ENCODE assay signal across 10 mouse cellular contexts in genomic region chr4:87461181-87461912, GRCm38 (mm10).
A peak's percentile ranks its signal among the peaks of the same experiment; 100 is the strongest.
DNase-seq lines count a peak whose midpoint lies in the region; ATAC-seq and TF ChIP-seq lines count a peak whose summit lies in the region.
"Had no signal": no experiment of that assay in that cellular context is flagged by ENCODE, and none has a peak within 500 bp of the region (broad histone marks: within the 10 kb centered on the region; RNA-seq: fewer than 3 reads in every experiment).

No protein-coding gene starts in this region.

- H3K4me1 ChIP-seq in stomach, postnatal 0 days (replicated peaks; ENCODE audit: control insufficient read depth, insufficient read depth), result no peaks in the 10 kb centered on the region
- no peaks in the 10 kb centered on the region for H3K4me1 ChIP-seq in liver, postnatal 0 days (ENCODE audit: insufficient read depth)

- peak; percentile 43; the same call in 1 of the 2 replicates for ATAC-seq in cerebellum, adult (ENCODE audit: insufficient number of reproducible peaks, low FRiP score, low TSS enrichment)
- no peak for ATAC-seq in stomach, postnatal 0 days (ENCODE audit: low FRiP score, low TSS enrichment)
- no peak for ATAC-seq in liver, postnatal 0 days
- ATAC-seq: activated CD4-positive, CD25-positive, alpha-beta regulatory T cell, adult 4 months had no signal

- no peak for TF ChIP-seq CTCF in stomach, postnatal 0 days (IDR thresholded peaks at IDR 0.05; ENCODE audit: low read depth)
- no peak for TF ChIP-seq CTCF in liver, postnatal 0 days (IDR thresholded peaks at IDR 0.05; ENCODE audit: low read depth)

- no peak overlapping the region for H3K9ac ChIP-seq in stomach, postnatal 0 days (ENCODE audit: low read length)
- H3K9ac ChIP-seq in liver, postnatal 0 days (replicated peaks), result no peak overlapping the region

- no peak for DNase-seq in cerebellum, adult 11 months
- DNase-seq in retina, postnatal 1 day, result peak; percentile 51
- no peak for DNase-seq in retina, embryonic 14.5 days (ENCODE audit: low spot score)
- DNase-seq in layer of hippocampus, postnatal 14 days (ENCODE audit: low spot score in 2 of 2), result peak; percentile 39 to 65
- DNase-seq in stomach, postnatal 0 days (ENCODE audit: low spot score), result peak; percentile 15
- no peak for DNase-seq in spleen, postnatal 14 days (ENCODE audit: low spot score in 2 of 2)
- DNase-seq in liver, postnatal 0 days, result no peak

- WGBS in stomach, postnatal 0 days, result 45% methylated on average over 7 of the region's 7 CpGs
- 73% methylated on average over 7 of the region's 7 CpGs for WGBS in liver, postnatal 0 days (ENCODE audit: insufficient replicate concordance)

- TF ChIP-seq EP300 in stomach, postnatal 0 days (optimal IDR thresholded peaks at IDR 0.05), result no peak
- TF ChIP-seq EP300 in liver, postnatal 0 days (IDR thresholded peaks at IDR 0.05; ENCODE audit: low read depth), result no peak

- no peaks in the 10 kb centered on the region for H3K9me3 ChIP-seq in stomach, postnatal 0 days (ENCODE audit: control insufficient read depth, low read length)
- no peaks in the 10 kb centered on the region for H3K9me3 ChIP-seq in liver, postnatal 0 days (ENCODE audit: low read length)

- H3K27me3 ChIP-seq in stomach, postnatal 0 days (ENCODE audit: control insufficient read depth, insufficient read depth, low read length), result no peaks in the 10 kb centered on the region
- H3K27me3 ChIP-seq in liver, postnatal 0 days (ENCODE audit: insufficient read depth, low read length), result no peaks in the 10 kb centered on the region

- H3K4me3 ChIP-seq in stomach, postnatal 0 days (ENCODE audit: low read depth, low read length), result no peak overlapping the region
- no peak overlapping the region for H3K4me3 ChIP-seq in liver, postnatal 0 days (ENCODE audit: low read depth, low read length)

- H3K27ac ChIP-seq in stomach, postnatal 0 days (replicated peaks), result no peak overlapping the region
- H3K27ac ChIP-seq in liver, postnatal 0 days (ENCODE audit: low read depth), result no peak overlapping the region
- H3K27ac ChIP-seq: macrophage had no signal

- H3K36me3 ChIP-seq in stomach, postnatal 0 days (ENCODE audit: control insufficient read depth, insufficient read depth, low read length), result no peaks in the 10 kb centered on the region
- no peaks in the 10 kb centered on the region for H3K36me3 ChIP-seq in liver, postnatal 0 days (replicated peaks; ENCODE audit: insufficient read depth, low read length)

- H3K4me2 ChIP-seq in stomach, postnatal 0 days (replicated peaks; ENCODE audit: low read depth), result no peak overlapping the region
- no peak overlapping the region for H3K4me2 ChIP-seq in liver, postnatal 0 days (ENCODE audit: low read depth, low read length)

Comparison
In these comparisons a context has a peak if more than half of its experiments do, and no peak if none do; other contexts are left out.
1. DNase-seq: peak in retina, postnatal 1 day (single experiment), layer of hippocampus, postnatal 14 days (2 of 2) and stomach, postnatal 0 days (single experiment); none in cerebellum, adult 11 months (single experiment), retina, embryonic 14.5 days (single experiment), spleen, postnatal 14 days (0 of 2) and liver, postnatal 0 days (single experiment).